ENCODE assay signal across 13 mouse cellular contexts in the genomic region with DNA sequence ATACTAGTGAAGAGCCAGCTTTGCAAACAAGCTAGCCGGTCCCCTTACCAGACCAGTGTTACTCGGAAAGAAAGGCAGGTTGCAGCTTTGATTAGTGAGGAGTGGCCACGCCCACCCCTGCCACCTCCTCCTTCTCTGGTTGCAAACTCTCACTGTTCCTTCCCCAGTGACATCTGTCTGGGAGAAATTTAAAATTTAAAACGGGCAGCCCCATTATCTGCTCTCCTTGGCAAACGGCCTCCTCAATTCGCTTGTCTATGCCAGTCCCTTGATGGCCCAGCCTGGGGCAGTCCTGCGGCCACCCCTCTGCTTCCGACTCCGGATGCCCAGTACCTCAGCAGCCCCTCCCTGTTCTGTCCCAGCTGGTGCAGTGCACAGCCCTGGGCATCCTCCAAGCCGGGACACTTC. TPM values are rescaled to one million over a fixed set of nuclear protein-coding genes. Genes with fewer than 3 reads are reported as not detected.
DNase-seq lines count a peak whose midpoint lies in the region; ATAC-seq lines count a peak whose summit lies in the region.
"Had no signal": no experiment of that assay in that cellular context is flagged by ENCODE, and none has a peak within 500 bp of the region (broad histone marks: within the 10 kb centered on the region; RNA-seq: fewer than 3 reads in every experiment).

No protein-coding gene starts in this region.

- H3K27me3 ChIP-seq in kidney, embryonic 15.5 days, result peaks cover 71% of the 10 kb centered on the region
- H3K27me3 ChIP-seq in embryonic facial prominence, embryonic 12.5 days, result peaks cover 63% of the 10 kb centered on the region
- peaks cover 74% of the 10 kb centered on the region for H3K27me3 ChIP-seq in hindbrain, embryonic 13.5 days

- H3K4me1 ChIP-seq in kidney, embryonic 15.5 days, result peaks cover 33% of the 10 kb centered on the region
- peaks cover 28% of the 10 kb centered on the region for H3K4me1 ChIP-seq in embryonic facial prominence, embryonic 12.5 days
- peaks cover 31% of the 10 kb centered on the region for H3K4me1 ChIP-seq in hindbrain, embryonic 13.5 days (replicated peaks)

- no peaks in the 10 kb centered on the region for H3K9me3 ChIP-seq in kidney, embryonic 15.5 days (replicated peaks)
- no peaks in the 10 kb centered on the region for H3K9me3 ChIP-seq in embryonic facial prominence, embryonic 12.5 days
- H3K9me3 ChIP-seq in hindbrain, embryonic 13.5 days, result no peaks in the 10 kb centered on the region

- peak overlapping the region; percentile 55 for H3K4me3 ChIP-seq in kidney, embryonic 15.5 days (replicated peaks)
- H3K4me3 ChIP-seq in embryonic facial prominence, embryonic 12.5 days, result no peak overlapping the region
- 0 out of 2 replicates have a peak overlapping the region, but pooled peaks have one; percentile 55 for H3K4me3 ChIP-seq in hindbrain, embryonic 13.5 days

- H3K27ac ChIP-seq in kidney, embryonic 15.5 days, result no peak overlapping the region
- no peak overlapping the region for H3K27ac ChIP-seq in embryonic facial prominence, embryonic 12.5 days
- H3K27ac ChIP-seq in hindbrain, embryonic 13.5 days, result no peak overlapping the region
- H3K27ac ChIP-seq: liver, embryonic 14.5 days had no signal

- H3K9ac ChIP-seq in kidney, embryonic 15.5 days, result no peak overlapping the region
- no peak overlapping the region for H3K9ac ChIP-seq in embryonic facial prominence, embryonic 12.5 days
- H3K9ac ChIP-seq in hindbrain, embryonic 13.5 days, result peak overlapping the region; percentile 75; the same call in 1 of the 2 replicates
- H3K9ac ChIP-seq: liver, embryonic 14.5 days had no signal

- WGBS in kidney, embryonic 15.5 days, result 5% methylated on average over 10 of the region's 10 CpGs
- 6% methylated on average over 10 of the region's 10 CpGs for WGBS in embryonic facial prominence, embryonic 12.5 days
- WGBS in hindbrain, embryonic 13.5 days, result under 1% methylated on average over 10 of the region's 10 CpGs

- no peak for ATAC-seq in kidney, embryonic 15.5 days (replicated peaks; ENCODE audit: low FRiP score)
- ATAC-seq in embryonic facial prominence, embryonic 12.5 days (ENCODE audit: insufficient number of reproducible peaks, insufficient read depth, low FRiP score, low TSS enrichment), result no peak
- peak; percentile 66 for ATAC-seq in hindbrain, embryonic 13.5 days (ENCODE audit: low FRiP score)

- H3K4me2 ChIP-seq in kidney, embryonic 15.5 days, result peak overlapping the region; percentile 96
- H3K4me2 ChIP-seq in embryonic facial prominence, embryonic 12.5 days (replicated peaks), result peak overlapping the region; percentile 86; the same call in 1 of the 2 replicates
- H3K4me2 ChIP-seq in hindbrain, embryonic 13.5 days, result peak overlapping the region; percentile 91

- no peaks in the 10 kb centered on the region for H3K36me3 ChIP-seq in kidney, embryonic 15.5 days
- H3K36me3 ChIP-seq in embryonic facial prominence, embryonic 12.5 days, result no peaks in the 10 kb centered on the region
- no peaks in the 10 kb centered on the region for H3K36me3 ChIP-seq in hindbrain, embryonic 13.5 days

- DNase-seq in kidney, postnatal 4 days, result no peak
- peak; percentile 35 for DNase-seq in naive thymus-derived CD4-positive, alpha-beta T cell, adult 2 months (ENCODE audit: low read depth)
- DNase-seq in cerebellum, adult 11-12 months, result no peak
- no peak for DNase-seq in spleen, postnatal 14 days (ENCODE audit: low spot score in 2 of 2)
- DNase-seq in cerebellum, adult 18-20 months, result no peak
- DNase-seq: cerebellum, postnatal 25 days; gastrocnemius, postnatal 25 days; layer of hippocampus, adult 9-11 months; spleen, adult 18-20 months had no signal

RNA-seq across cellular contexts. Expression of gene Fibcd1, which starts 1.1 kb away (rescaled TPM):
- polyA plus RNA-seq in kidney, embryonic 15.5 days (2015; fragmentation: Nextera tagmentation; extraction: Ambion mirVana), result 1.2 and 1.6 TPM in 2 replicates
- polyA plus RNA-seq in embryonic facial prominence, embryonic 12.5 days (2016; fragmentation: Nextera tagmentation; extraction: Ambion mirVana), result 0.52 and 0.78 TPM in 2 replicates
- polyA plus RNA-seq in hindbrain, embryonic 13.5 days (2015; fragmentation: Nextera tagmentation; extraction: Ambion mirVana), result 3.4 and 4.6 TPM in 2 replicates

RNA-seq across cellular contexts. Expression of gene Qrfp, which starts 34.4 kb away (rescaled TPM):
- polyA plus RNA-seq in kidney, embryonic 15.5 days (2015; fragmentation: Nextera tagmentation; extraction: Ambion mirVana), result 0.08 TPM in 1 of 2 replicates, not detected in the other
- polyA plus RNA-seq in embryonic facial prominence, embryonic 12.5 days (2016; fragmentation: Nextera tagmentation; extraction: Ambion mirVana), result 0.15 and 0.18 TPM in 2 replicates
- 0.08 TPM in 1 of 2 replicates, not detected in the other for polyA plus RNA-seq in hindbrain, embryonic 13.5 days (2015; fragmentation: Nextera tagmentation; extraction: Ambion mirVana)
- polyA plus RNA-seq: liver, embryonic 14.5 days had no signal

RNA-seq across cellular contexts. Expression of gene Lamc3, which starts 42.4 kb away (rescaled TPM):
- polyA plus RNA-seq in kidney, embryonic 15.5 days (2015; fragmentation: Nextera tagmentation; extraction: Ambion mirVana), result 3.5 and 4.5 TPM in 2 replicates
- polyA plus RNA-seq in embryonic facial prominence, embryonic 12.5 days (2016; fragmentation: Nextera tagmentation; extraction: Ambion mirVana), result 1.8 and 2.5 TPM in 2 replicates
- 6.3 and 7.0 TPM in 2 replicates for polyA plus RNA-seq in hindbrain, embryonic 13.5 days (2015; fragmentation: Nextera tagmentation; extraction: Ambion mirVana)
